Mouse (Mus musculus): ENCODE measurements around the gene Zfp948. TPM values are rescaled to one million over a fixed set of nuclear protein-coding genes. Genes with fewer than 3 reads are reported as not detected.

Gene Zfp948
- polyA plus RNA-seq (2016; fragmentation: Nextera tagmentation; extraction: Ambion mirVana), result 13.8 and 14.7 TPM in 2 replicates

DNA sequence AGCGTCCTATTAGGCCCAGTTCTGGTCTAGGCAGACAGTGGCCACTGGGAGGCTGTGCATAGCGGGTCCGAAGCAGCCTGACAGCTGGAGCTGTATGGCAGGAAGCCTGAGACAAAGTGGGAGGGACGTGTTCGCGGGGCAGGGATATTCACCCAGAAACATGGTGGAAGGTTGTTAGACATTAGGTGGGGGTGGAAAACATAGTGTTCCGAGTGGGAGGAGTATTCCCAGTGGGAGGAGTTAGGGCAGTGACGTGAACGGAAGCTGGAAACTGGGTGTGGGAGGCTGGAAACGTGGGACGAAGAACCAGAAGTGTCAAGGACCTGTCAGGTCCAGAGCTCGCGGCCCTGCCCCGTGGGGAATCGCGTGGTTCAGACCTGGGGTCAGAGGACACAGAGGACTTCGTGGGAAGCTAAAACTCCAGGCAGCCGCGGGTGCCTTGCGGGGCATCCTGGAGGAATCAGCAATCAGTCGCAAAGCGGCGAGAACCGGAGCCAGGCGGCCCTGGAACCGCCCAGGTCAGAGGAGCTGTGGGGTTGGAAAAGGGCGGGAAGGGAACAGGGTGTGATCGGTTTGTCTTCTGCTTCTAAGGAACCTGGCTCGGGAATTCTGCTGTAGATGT is at the start of gene Zfp948:
Gene Zfp948 (plus strand): TSS at position 281 of the 622 bp plus-strand sequence.
- Histone ChIP-seq H3K9ac (peak within 1 kb of the TSS; percentile 72), H3K4me2 (replicated peaks) (peak within 1 kb of the TSS; percentile 72), H3K36me3 (no peaks in the 10 kb centered on the region), H3K4me1 (no peaks in the 10 kb centered on the region), H3K4me3 (peak within 1 kb of the TSS; percentile 61), H3K27ac (peak within 1 kb of the TSS; percentile 87), H3K9me3 (no peaks in the 10 kb centered on the region), H3K27me3 (no peaks in the 10 kb centered on the region)
- 1% methylated on average over 29 of the region's 29 CpGs for WGBS
- ATAC-seq (ENCODE audit: insufficient number of reproducible peaks, insufficient read depth, low FRiP score, low TSS enrichment), result peak; percentile 93

DNA sequence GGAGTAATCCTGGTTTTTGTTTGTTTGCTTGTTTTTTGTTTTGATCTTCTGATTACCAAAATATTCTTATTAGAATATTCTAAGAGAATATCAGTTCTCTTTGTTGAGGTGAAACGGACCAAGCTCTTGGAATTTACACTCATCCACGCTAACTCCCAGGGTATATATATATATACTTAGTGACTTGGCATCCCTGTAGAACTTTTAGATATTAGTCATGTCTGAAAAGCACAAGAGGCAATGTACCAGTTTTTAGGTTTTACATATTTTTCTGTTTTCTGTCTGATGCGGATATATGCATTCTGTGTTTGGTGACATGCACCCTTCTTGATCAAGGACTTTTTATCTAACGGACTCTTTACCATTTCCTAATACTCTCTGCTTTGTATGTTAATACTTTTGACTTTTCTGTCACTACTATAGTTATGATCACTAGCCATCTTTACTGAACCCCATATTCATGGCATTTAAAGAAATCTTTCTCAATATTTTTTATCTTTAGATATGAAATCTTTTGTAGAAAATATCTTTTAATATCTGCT is 49.6 kb upstream of the Zfp948 start:
- no peak for ATAC-seq (ENCODE audit: insufficient number of reproducible peaks, insufficient read depth, low FRiP score, low TSS enrichment)
- no peaks in the 10 kb centered on the region for H3K4me1 ChIP-seq
- H3K27me3 ChIP-seq, result no peaks in the 10 kb centered on the region
- H3K4me3 ChIP-seq, result peak overlapping the region; percentile 46
- WGBS, result 36% methylated on average over 4 of the region's 4 CpGs
- H3K4me2 ChIP-seq (replicated peaks), result peak overlapping the region; percentile 76
- no peaks in the 10 kb centered on the region for H3K36me3 ChIP-seq
- peak overlapping the region; percentile 93 for H3K27ac ChIP-seq
- no peaks in the 10 kb centered on the region for H3K9me3 ChIP-seq
- peak overlapping the region; percentile 62; the same call in 1 of the 2 replicates for H3K9ac ChIP-seq

DNA sequence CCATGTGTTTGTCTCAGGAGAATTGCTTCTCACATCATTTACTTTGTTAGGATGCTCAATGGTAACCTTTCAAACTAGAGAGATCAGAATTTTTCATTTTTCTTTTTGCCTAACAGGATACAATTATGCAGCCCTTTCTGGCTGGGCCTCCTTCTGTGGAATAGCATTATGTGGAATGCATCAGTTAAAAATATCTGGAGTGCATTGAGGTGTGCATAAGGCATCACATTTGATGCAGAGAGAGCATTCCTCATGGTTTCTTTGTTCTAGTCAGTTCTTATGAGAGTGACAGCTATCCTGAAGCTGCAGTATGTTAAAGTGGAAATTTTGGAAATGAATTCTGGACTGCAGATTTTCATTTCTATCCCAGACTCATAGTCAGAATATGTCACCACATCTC is 40.5 kb upstream of the Zfp948 start:
- ATAC-seq (ENCODE audit: insufficient number of reproducible peaks, insufficient read depth, low FRiP score, low TSS enrichment), result no peak
- Histone ChIP-seq H3K27ac (no peak overlapping the region), H3K4me1 (no peaks in the 10 kb centered on the region), H3K4me2 (replicated peaks) (no peak overlapping the region), H3K36me3 (no peaks in the 10 kb centered on the region), H3K9ac (no peak overlapping the region), H3K9me3 (no peaks in the 10 kb centered on the region), H3K4me3 (no peak overlapping the region), H3K27me3 (no peaks in the 10 kb centered on the region)

DNA sequence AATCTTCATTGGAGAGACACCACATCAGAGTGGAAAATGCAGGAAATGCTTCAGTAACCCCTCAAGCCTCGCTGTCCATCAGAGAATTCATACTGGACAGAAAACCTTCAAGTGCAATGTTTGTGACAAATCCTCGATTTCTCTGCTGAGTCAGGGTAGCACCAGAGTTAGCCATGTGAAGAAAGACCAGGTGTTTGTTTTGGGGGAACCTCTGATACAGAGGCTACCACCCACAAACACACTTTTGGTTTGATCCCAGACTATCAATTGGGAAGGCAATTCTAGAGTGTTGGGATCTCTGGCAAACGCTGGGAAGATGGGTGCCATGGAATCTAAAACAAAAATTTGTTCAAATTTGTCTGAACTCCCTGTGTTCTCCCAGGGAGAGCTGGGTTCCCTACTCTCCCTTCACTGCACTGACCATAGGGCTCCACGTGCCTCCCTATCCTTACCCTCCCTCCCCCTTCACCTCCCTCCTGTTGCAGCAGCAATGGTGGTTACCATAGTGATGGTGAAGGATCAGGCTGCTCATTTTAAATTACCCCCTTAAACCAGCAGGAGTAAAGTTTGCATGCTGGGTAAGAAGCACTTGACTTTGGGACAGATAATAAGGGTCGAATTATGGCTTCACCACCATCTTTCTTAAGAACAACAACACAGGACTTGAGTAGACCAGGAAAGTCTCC is 36.0 kb upstream of the Zfp948 start:
- Histone ChIP-seq H3K27me3 (no peaks in the 10 kb centered on the region), H3K4me3 (no peak overlapping the region), H3K9ac (no peak overlapping the region), H3K9me3 (no peaks in the 10 kb centered on the region), H3K27ac (no peak overlapping the region), H3K36me3 (no peaks in the 10 kb centered on the region), H3K4me2 (replicated peaks) (no peak overlapping the region), H3K4me1 (peaks cover 11% of the 10 kb centered on the region; the same call in 1 of the 2 replicates)
- no peak for ATAC-seq (ENCODE audit: insufficient number of reproducible peaks, insufficient read depth, low FRiP score, low TSS enrichment)
- WGBS, result 73% methylated on average over 5 of the region's 5 CpGs

DNA sequence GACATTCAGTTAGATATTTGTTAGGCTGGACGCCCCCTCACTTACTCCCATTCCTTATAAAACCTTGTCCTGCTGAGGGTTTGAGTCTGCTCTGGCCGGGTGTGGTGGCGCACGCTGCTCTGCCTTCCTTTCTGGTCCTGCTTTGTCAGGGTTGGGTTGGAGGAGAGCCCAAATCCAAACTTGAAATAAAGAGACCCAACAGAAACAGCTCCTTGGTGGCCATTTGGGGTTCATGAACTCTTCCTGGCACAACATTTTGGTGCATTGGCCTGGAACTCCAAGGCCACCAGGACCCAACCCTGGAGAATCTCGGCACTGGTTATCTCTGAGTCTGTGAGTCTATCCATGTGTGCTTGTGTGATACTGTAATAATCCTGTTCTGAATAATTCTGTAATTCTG is 35.2 kb upstream of the Zfp948 start:
- Histone ChIP-seq H3K36me3 (no peaks in the 10 kb centered on the region), H3K4me2 (replicated peaks) (peak overlapping the region; percentile 53), H3K4me3 (peak overlapping the region; percentile 72), H3K27me3 (no peaks in the 10 kb centered on the region), H3K9me3 (no peaks in the 10 kb centered on the region), H3K27ac (peak overlapping the region; percentile 95), H3K9ac (peak overlapping the region; percentile 87), H3K4me1 (peaks cover 11% of the 10 kb centered on the region; the same call in 1 of the 2 replicates)
- no peak for ATAC-seq (ENCODE audit: insufficient number of reproducible peaks, insufficient read depth, low FRiP score, low TSS enrichment)
- 68% methylated on average over 5 of the region's 5 CpGs for WGBS

DNA sequence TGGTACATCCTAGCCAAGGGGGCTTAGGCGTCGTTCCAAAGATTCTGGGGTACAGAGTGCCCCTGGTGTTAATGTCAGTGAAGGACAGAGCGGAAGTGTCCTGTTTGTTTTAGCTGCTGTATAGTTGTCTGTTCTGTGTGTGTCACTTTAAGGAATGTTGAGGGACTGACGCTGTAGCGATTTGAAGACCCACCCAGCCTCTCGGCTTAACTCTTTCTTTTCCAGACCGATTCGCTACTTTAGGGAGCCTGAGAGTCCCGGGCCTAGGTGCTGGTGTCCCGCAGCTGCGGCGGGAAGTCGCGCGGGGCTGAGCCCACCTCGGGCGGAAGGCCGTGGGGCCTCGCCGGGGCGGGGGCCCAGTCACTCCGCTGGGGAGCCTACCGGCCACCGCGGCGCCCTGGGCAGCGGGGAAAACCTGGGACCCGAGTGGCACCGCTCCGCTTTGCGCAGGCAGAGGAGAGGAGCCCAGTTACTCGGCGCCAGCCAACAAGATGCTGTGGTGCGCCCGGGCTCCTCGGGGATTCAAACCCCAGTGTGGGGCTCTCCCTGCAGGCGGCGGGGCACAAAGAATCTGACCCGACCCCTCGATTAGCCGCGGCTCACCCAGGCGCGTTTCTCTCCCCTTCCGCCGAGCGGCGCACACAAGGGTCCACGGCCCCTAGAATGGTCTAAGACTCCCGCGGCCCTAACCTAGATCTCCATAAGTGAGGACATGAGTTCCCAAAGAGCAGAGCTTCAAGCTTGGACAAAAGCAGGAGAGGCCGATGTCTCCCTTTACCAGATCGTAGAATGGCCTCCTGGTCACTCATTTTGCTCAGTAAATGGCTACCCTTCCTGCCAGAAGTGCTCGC is 34.5 kb upstream of the Zfp948 start:
- peaks cover 11% of the 10 kb centered on the region; the same call in 1 of the 2 replicates for H3K4me1 ChIP-seq
- peak overlapping the region; percentile 95 for H3K27ac ChIP-seq
- no peaks in the 10 kb centered on the region for H3K36me3 ChIP-seq
- no peaks in the 10 kb centered on the region for H3K9me3 ChIP-seq
- peak overlapping the region; percentile 53 for H3K4me2 ChIP-seq (replicated peaks)
- peak overlapping the region; percentile 87 for H3K9ac ChIP-seq
- no peaks in the 10 kb centered on the region for H3K27me3 ChIP-seq
- ATAC-seq (ENCODE audit: insufficient number of reproducible peaks, insufficient read depth, low FRiP score, low TSS enrichment), result peak; percentile 68
- under 1% methylated on average over 52 of the region's 54 CpGs for WGBS
- H3K4me3 ChIP-seq, result peak overlapping the region; percentile 72

DNA sequence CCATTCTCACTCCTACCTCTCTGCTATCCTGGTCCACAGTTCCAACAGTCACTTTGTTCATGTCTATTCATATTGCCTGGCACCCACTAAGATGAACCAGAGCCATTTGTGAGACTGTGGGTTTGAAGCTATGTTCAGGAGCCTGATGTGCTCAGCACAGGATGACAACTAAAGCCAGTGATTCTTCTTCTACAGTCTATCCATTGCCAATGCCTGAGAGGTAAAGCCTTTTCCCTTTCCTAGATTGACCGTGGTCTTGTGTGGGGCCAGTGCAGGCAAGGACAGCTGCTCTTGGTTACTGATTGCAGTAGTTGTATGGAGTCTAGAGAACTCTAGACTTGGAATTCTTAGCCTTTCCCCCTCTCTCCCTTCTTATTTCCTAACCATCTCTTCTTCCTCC is 32.8 kb upstream of the Zfp948 start:
- Histone ChIP-seq H3K27ac (no peak overlapping the region), H3K27me3 (no peaks in the 10 kb centered on the region), H3K9ac (no peak overlapping the region), H3K9me3 (no peaks in the 10 kb centered on the region), H3K36me3 (no peaks in the 10 kb centered on the region), H3K4me1 (peaks cover 11% of the 10 kb centered on the region; the same call in 1 of the 2 replicates), H3K4me2 (replicated peaks) (no peak overlapping the region), H3K4me3 (no peak overlapping the region)
- 81% methylated on average over 1 of the region's 1 CpGs for WGBS
- ATAC-seq (ENCODE audit: insufficient number of reproducible peaks, insufficient read depth, low FRiP score, low TSS enrichment), result no peak

DNA sequence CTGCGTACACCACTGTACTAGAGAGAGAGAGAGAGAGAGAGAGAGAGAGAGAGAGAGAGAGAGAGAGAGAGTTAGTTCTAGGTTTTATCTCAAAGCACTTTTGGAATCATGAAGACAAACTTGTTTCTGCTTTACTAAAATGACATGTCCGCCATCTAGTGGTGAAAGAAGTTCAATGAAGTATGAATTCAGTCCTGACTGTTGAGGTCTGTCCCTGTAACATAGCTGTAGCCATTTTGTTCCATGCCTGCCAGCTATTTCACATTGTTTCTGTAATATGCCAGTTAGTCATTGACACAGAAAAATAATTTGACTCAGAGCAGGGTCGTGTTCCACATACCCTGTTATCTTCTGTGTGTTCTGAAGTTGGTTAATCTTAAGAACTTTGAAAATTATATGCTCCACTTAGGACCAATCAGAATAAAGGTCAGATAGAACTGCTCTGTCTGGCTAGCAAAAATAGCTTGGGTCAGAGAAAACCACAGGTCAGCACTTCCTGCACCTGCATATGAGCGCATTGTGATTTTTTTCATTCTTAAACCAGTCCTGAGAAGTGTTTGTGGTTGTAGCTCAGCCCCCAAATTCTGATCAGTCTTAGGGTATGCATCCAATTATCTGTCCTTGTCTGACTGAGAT is 32.2 kb upstream of the Zfp948 start:
- H3K27ac ChIP-seq, result peak overlapping the region; percentile 37; the same call in 1 of the 2 replicates
- no peak for ATAC-seq (ENCODE audit: insufficient number of reproducible peaks, insufficient read depth, low FRiP score, low TSS enrichment)
- no peak overlapping the region for H3K9ac ChIP-seq
- peaks cover 11% of the 10 kb centered on the region; the same call in 1 of the 2 replicates for H3K4me1 ChIP-seq
- 15% methylated on average over 4 of the region's 4 CpGs for WGBS
- no peaks in the 10 kb centered on the region for H3K36me3 ChIP-seq
- no peak overlapping the region; the same call in 1 of the 2 replicates for H3K4me3 ChIP-seq
- H3K4me2 ChIP-seq (replicated peaks), result peak overlapping the region; percentile 57
- no peaks in the 10 kb centered on the region for H3K9me3 ChIP-seq
- no peaks in the 10 kb centered on the region for H3K27me3 ChIP-seq

DNA sequence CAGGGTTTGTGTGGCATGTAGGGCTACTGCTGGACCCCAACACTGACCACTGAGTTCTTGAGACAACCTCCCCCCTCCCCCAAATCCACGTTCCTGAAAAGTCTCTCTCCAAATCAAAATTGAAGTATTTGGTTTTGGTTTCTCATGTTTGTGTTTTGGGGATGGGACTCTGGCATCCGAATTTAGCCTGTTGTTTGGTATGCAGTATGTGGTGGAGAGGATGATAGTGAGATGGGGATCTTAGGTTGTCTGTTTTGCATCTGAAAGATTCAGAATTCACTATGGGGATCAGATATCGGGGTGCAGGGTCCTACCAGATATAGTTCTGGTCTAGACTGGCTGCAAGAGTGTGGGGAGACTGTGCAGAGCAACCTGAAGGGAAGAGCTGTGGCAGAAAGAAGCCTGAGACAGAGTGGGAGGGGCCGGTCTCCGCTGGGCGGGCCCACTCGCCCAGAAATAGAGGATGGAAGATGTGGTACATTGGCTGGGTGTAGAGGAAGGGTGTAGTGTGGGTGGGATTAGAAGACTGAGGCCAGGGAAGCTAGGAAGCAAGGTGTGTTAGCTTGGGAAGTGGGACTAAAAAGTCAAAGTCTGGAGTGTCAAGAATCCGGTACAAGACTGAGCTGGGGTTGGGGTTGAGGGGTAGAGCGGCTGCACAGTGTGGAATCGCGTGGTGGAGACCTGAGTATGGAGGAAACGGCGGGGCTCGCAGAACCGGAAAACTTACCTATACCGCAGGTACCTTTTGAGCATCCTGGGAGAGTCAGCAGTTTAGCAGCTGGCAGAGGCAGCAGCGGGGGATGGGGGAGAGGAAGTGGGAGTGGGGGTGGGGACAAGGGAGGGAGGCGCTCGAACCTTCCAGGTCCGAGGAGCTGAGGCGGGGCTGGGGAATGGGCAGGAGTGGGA is 31.5 kb upstream of the Zfp948 start, which contains the start of gene Zfp52:
Gene Zfp52 (plus strand): TSS at position 444 of the 906 bp plus-strand sequence.
- Histone ChIP-seq H3K4me3 (peak within 1 kb of the TSS; percentile 53), H3K27me3 (no peaks in the 10 kb centered on the region), H3K4me1 (peaks cover 11% of the 10 kb centered on the region; the same call in 1 of the 2 replicates), H3K36me3 (no peaks in the 10 kb centered on the region), H3K9ac (peak within 1 kb of the TSS; percentile 47), H3K27ac (peak within 1 kb of the TSS; percentile 37; the same call in 1 of the 2 replicates), H3K4me2 (replicated peaks) (peak within 1 kb of the TSS; percentile 57), H3K9me3 (no peaks in the 10 kb centered on the region)
- 3% methylated on average over 21 of the region's 21 CpGs for WGBS
- peak; percentile 64 for ATAC-seq (ENCODE audit: insufficient number of reproducible peaks, insufficient read depth, low FRiP score, low TSS enrichment)

DNA sequence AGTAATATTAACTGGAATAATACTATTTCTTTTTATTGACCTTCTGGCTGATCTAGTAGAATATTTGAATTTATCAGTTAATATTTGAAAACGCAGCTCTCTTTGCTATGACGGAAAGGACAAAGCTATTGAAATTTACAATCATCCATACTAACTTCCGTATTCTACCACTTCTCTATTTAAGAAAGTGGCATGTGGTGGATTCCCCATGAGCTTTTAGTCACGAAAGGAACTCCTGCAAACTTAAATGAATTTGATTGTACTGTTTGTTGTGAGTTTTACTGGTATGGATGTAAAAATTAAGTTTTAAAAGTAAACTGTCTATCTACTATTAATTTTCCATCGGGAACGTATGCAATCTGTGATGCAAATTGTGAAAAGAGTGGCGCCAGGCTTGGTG is 30.7 kb upstream of the Zfp948 start:
- Histone ChIP-seq H3K4me1 (peaks cover 11% of the 10 kb centered on the region; the same call in 1 of the 2 replicates), H3K4me2 (replicated peaks) (peak overlapping the region; percentile 57), H3K9ac (no peak overlapping the region), H3K27ac (no peak overlapping the region), H3K9me3 (no peaks in the 10 kb centered on the region), H3K27me3 (no peaks in the 10 kb centered on the region), H3K36me3 (no peaks in the 10 kb centered on the region), H3K4me3 (peak overlapping the region; percentile 53)
- ATAC-seq (ENCODE audit: insufficient number of reproducible peaks, insufficient read depth, low FRiP score, low TSS enrichment), result no peak
- 39% methylated on average over 7 of the region's 7 CpGs for WGBS

Data from embryonic facial prominence, embryonic 12.5 days (tissue).